Mouse (Mus musculus): ENCODE data around the gene Ptpn1.
A peak's percentile ranks its signal among the peaks of the same experiment; 100 is the strongest.

Ptpn1 gene

GRCm38 (mm10) chr2:168009936-168010668 lies 78.2 kb downstream of the Ptpn1 start, which contains the start of gene Ripor3:
Gene Ripor3 (minus strand): TSS chr2:168010618.
- peak; percentile 42 for DNase-seq (ENCODE audit: low spot score)

GRCm38 (mm10) chr2:168010893-168011292 lies 79.0 kb downstream of the Ptpn1 start:
- no peak for DNase-seq (ENCODE audit: low spot score)

GRCm38 (mm10) chr2:168016951-168017391 lies 85.1 kb downstream of the Ptpn1 start:
- DNase-seq (ENCODE audit: low spot score) = peak; percentile 56

- peak; percentile 48 for DNase-seq (ENCODE audit: low spot score)
Measured at GRCm38 (mm10) chr2:168019201-168019715, 87.4 kb downstream of the Ptpn1 start.

GRCm38 (mm10) chr2:168023763-168024402 lies 92.0 kb downstream of the Ptpn1 start:
- no peak for DNase-seq (ENCODE audit: low spot score)

DNA sequence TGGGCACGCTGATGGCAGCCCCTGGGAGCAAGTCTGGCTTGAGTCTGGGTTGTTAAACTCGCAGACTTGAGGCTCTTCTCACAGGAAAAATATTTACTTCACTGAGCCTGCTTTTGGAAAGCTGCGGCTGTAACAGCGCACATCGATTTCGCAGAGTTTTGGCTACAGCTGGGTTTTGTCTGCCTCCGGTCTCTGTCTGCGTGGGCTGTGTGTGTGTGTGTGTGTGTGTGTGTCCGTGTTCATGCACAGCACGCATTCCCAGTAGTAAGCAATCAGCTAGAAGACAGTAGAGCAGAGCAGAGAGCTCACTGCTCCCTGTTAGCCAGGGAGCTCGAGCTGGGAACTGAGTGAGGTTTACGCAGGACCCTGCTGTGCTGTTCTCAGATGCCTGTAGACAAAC lies 93.3 kb downstream of the Ptpn1 start:
- DNase-seq (ENCODE audit: low spot score) = no peak

- DNase-seq (ENCODE audit: low spot score) = no peak
Measured at GRCm38 (mm10) chr2:168025882-168026281, 94.0 kb downstream of the Ptpn1 start.

DNA sequence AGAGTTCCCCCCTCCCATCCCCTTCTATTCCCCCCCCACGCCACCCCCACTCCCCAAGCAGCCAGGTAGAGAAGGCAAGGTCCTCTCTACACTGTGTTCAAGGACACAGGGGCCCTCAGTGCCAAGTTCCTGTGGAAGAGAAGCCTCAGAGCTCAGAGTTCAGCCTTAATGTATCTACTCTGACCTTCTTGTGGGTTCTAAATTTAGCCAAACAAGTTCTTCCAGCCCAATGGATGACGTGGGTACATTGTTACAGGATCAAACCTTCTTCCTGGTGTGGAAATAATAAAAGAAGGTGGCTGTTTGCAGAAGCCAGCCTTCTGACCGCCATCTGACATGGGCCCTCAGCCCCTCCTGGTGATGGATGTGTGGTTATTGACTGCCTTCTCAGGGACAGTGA lies 94.6 kb downstream of the Ptpn1 start:
- DNase-seq (ENCODE audit: low spot score) = no peak

DNA sequence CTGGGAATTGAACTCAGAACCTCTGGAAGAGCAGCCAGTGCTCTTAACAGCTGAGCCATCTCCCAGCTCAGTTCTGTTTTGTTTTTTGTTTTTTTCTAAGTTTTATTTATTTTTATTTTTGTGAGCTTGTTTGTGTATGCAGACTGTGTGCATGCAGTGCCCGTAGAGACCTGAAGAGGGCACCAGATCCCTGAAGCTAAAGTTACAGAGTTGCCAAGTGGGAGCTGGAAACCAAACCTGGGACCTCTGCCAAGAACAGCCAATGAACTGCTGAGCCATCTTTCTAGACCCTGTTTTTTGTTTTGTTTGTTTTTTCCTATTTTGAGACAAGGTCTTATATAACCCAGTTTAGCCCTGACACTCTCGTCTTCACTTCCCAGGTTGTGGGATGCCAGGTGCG lies 96.5 kb downstream of the Ptpn1 start:
- no peak for DNase-seq (ENCODE audit: low spot score)

Data from ovary, postnatal 10 days (tissue).